Mouse (Mus musculus) lung, postnatal 14 days (tissue): ENCODE data around the gene Nap1l5.
"Not testable (repeated sequence)": the region's sequence is repeated elsewhere in the genome, so short reads cannot be mapped to it uniquely, and the experiment has no call there.

Source experiments
- DNase-seq: peaks from one replicate; pipeline ENCODE4 v3.0.0; 2021

Nap1l5 gene

GRCm38 (mm10) chr6:58903171-58903570 lies 3.7 kb downstream of the Nap1l5 start:
- no peak for DNase-seq

- DNase-seq = no peak
Observed at GRCm38 (mm10) chr6:58900536-58900935, 6.3 kb downstream of the Nap1l5 start.

GRCm38 (mm10) chr6:58899076-58899475 lies 7.8 kb downstream of the Nap1l5 start:
- no peak for DNase-seq

GRCm38 (mm10) chr6:58896648-58897047 lies 10.2 kb downstream of the Nap1l5 start:
- DNase-seq = no peak

GRCm38 (mm10) chr6:58894994-58895393 lies 11.9 kb downstream of the Nap1l5 start:
- DNase-seq = no peak

GRCm38 (mm10) chr6:58893307-58893706 lies 13.6 kb downstream of the Nap1l5 start:
- no peak for DNase-seq

GRCm38 (mm10) chr6:58889917-58890316 lies 17.0 kb downstream of the Nap1l5 start:
- no peak for DNase-seq

- no peak for DNase-seq
Observed at GRCm38 (mm10) chr6:58882271-58882670, 24.6 kb downstream of the Nap1l5 start.

GRCm38 (mm10) chr6:58881363-58881762 lies 25.5 kb downstream of the Nap1l5 start:
- DNase-seq = no peak

GRCm38 (mm10) chr6:58880861-58881260 lies 26.0 kb downstream of the Nap1l5 start:
- no peak for DNase-seq

- DNase-seq = no peak
Observed at GRCm38 (mm10) chr6:58879987-58880386, 26.9 kb downstream of the Nap1l5 start.

- no peak for DNase-seq
Observed at GRCm38 (mm10) chr6:58879572-58879971, 27.3 kb downstream of the Nap1l5 start.

- DNase-seq = not testable (repeated sequence)
Observed at GRCm38 (mm10) chr6:58867858-58868257, 39.0 kb downstream of the Nap1l5 start.

GRCm38 (mm10) chr6:58863631-58864235 lies 43.1 kb downstream of the Nap1l5 start:
- no peak for DNase-seq

GRCm38 (mm10) chr6:58862446-58862993 lies 44.4 kb downstream of the Nap1l5 start:
- peak; percentile 4 for DNase-seq

GRCm38 (mm10) chr6:58859517-58859916 lies 47.4 kb downstream of the Nap1l5 start:
- DNase-seq = no peak

GRCm38 (mm10) chr6:58856494-58856893 lies 50.4 kb downstream of the Nap1l5 start:
- DNase-seq = peak; percentile 12

- DNase-seq = no peak
Observed at GRCm38 (mm10) chr6:58855676-58856367, 51.1 kb downstream of the Nap1l5 start.
